9 mouse cellular contexts compared by ENCODE assay signal in the genomic region with DNA sequence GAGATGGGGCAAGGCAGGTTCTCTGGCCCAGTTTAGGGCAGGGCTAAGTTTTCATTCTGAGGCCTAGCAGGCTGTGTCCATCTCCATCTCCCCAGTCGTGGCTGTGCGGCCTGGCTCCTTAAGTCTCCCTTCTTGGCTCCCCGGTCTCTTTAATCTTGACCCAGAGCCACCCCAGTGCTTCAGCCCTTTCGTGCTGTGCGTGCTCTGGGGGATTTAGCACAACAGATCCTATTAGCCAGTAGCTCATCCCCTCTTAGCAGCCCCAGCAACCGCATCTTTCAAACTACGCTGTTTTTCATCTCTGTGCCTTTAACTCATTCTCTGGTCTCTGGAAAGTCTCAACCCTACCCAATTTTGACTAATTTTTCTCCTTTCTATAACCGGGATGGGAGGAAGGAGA. TPM values are rescaled to one million over a fixed set of nuclear protein-coding genes. Genes with fewer than 3 reads are reported as not detected.
A peak's percentile ranks its signal among the peaks of the same experiment; 100 is the strongest.
DNase-seq lines count a peak whose midpoint lies in the region; ATAC-seq and TF ChIP-seq lines count a peak whose summit lies in the region.
"Had no signal": no experiment of that assay in that cellular context is flagged by ENCODE, and none has a peak within 500 bp of the region (broad histone marks: within the 10 kb centered on the region; RNA-seq: fewer than 3 reads in every experiment).

Gene Plekhb1 (minus strand): TSS at position 184 of the 400 bp plus-strand sequence.

- intact Hi-C loops in heart, adult 2 months (cut with DNase I), result loop anchor here (10.0 kb wide), 1 partner anchor 237 kb away; no protein-coding TSS in a partner anchor
- intact Hi-C loops in heart, postnatal 10 days (cut with DNase I), result loop anchor here (5.0 kb wide), 2 partner anchors 140 to 235 kb away; no protein-coding TSS in a partner anchor
- intact Hi-C loops in left cerebral cortex, postnatal 14 days (cut with DNase I), result no loop called here

- H3K9ac ChIP-seq in heart, adult 2 months (ENCODE audit: low read depth, low read length), result no peak within 1 kb of the TSS
- no peak within 1 kb of the TSS; the same call in 1 of the 2 replicates for H3K9ac ChIP-seq in stomach, embryonic 16.5 days (ENCODE audit: low read length)

- H3K27me3 ChIP-seq in heart, adult 2 months (ENCODE audit: control insufficient read depth, insufficient read depth, low read length), result no peaks in the 10 kb centered on the region
- H3K27me3 ChIP-seq in megakaryocyte, embryonic 14.5 days (replicated peaks), result peaks cover 33% of the 10 kb centered on the region
- H3K27me3 ChIP-seq in stomach, embryonic 16.5 days (ENCODE audit: control insufficient read depth, insufficient read depth, low read length), result no peaks in the 10 kb centered on the region

- H3K4me2 ChIP-seq in stomach, embryonic 16.5 days (ENCODE audit: low read depth, low read length), result peak within 1 kb of the TSS; percentile 42

- no peak within 1 kb of the TSS for H3K4me3 ChIP-seq in heart, adult 2 months
- H3K4me3 ChIP-seq in megakaryocyte, embryonic 14.5 days (replicated peaks), result peak within 1 kb of the TSS; percentile 77
- H3K4me3 ChIP-seq in stomach, embryonic 16.5 days (replicated peaks; ENCODE audit: low read length), result no peak within 1 kb of the TSS; the same call in 1 of the 2 replicates

- no peaks in the 10 kb centered on the region for H3K36me3 ChIP-seq in heart, adult 2 months (ENCODE audit: control insufficient read depth, insufficient read depth, low read length)
- H3K36me3 ChIP-seq in megakaryocyte, embryonic 14.5 days (replicated peaks; ENCODE audit: low read length), result no peaks in the 10 kb centered on the region
- H3K36me3 ChIP-seq in stomach, embryonic 16.5 days (ENCODE audit: control insufficient read depth, insufficient read depth, low read length), result no peaks in the 10 kb centered on the region

- no peak for TF ChIP-seq POLR2A in heart, adult 2 months (IDR thresholded peaks at IDR 0.05; ENCODE audit: insufficient read depth, low read depth, low read length)

- no peak for TF ChIP-seq EP300 in heart, adult 2 months (IDR thresholded peaks at IDR 0.05; ENCODE audit: insufficient read depth, low read depth, low read length)

- H3K9me3 ChIP-seq in megakaryocyte, embryonic 14.5 days, result no peaks in the 10 kb centered on the region
- H3K9me3 ChIP-seq in stomach, embryonic 16.5 days (replicated peaks; ENCODE audit: control insufficient read depth, low read length), result no peaks in the 10 kb centered on the region

- DNase-seq in heart, adult 2 months, result no peak
- DNase-seq in heart, postnatal 10 days, result no peak
- DNase-seq in left cerebral cortex, postnatal 14 days (ENCODE audit: low spot score in 2 of 2), result no peak
- no peak for DNase-seq in adrenal gland, adult (ENCODE audit: inconsistent age in 2 of 2, low spot score in 1 of 2)
- DNase-seq in kidney, postnatal 36 days, result no peak
- DNase-seq: cerebellum, adult 11 months had no signal

- H3K79me2 ChIP-seq in heart, adult 2 months (replicated peaks; ENCODE audit: control insufficient read depth, insufficient read depth, low read length), result no peaks in the 10 kb centered on the region

- ATAC-seq in megakaryocyte, adult 5-6 weeks (ENCODE audit: poor library complexity, severe bottlenecking), result no peak
- no peak for ATAC-seq in stomach, embryonic 16.5 days (ENCODE audit: insufficient read depth, low FRiP score)

- 81% methylated on average over 8 of the region's 8 CpGs for WGBS in heart, adult 2 months
- 67% methylated on average over 8 of the region's 8 CpGs for WGBS in stomach, embryonic 16.5 days

- H3K27ac ChIP-seq in heart, adult 2 months, result peak within 1 kb of the TSS; percentile 45
- H3K27ac ChIP-seq in stomach, embryonic 16.5 days (ENCODE audit: low read length), result peak within 1 kb of the TSS; percentile 47; the same call in 1 of the 2 replicates

- no peaks in the 10 kb centered on the region; the same call in 1 of the 2 replicates for H3K4me1 ChIP-seq in heart, adult 2 months (ENCODE audit: control insufficient read depth, insufficient read depth, low read length)
- H3K4me1 ChIP-seq in megakaryocyte, embryonic 14.5 days, result peaks cover 27% of the 10 kb centered on the region
- H3K4me1 ChIP-seq in stomach, embryonic 16.5 days (ENCODE audit: control insufficient read depth, insufficient read depth, low read length), result peaks cover 5% of the 10 kb centered on the region; the same call in 1 of the 2 replicates

- TF ChIP-seq CTCF in heart, adult 2 months (IDR thresholded peaks at IDR 0.05), result no peak

RNA-seq across cellular contexts. Expression of gene Plekhb1, which starts in this region (rescaled TPM):
- total RNA-seq in heart, adult 2 months (2021), result 1 to 10 TPM; 2.2 to 2.5 TPM
- 9.0 and 12.1 TPM in 2 replicates for polyA plus RNA-seq in heart, adult 2 months (2012; rRNA removed)
- total RNA-seq in heart, postnatal 10 days (2021), result 1 to 10 TPM; 1.6 to 2.3 TPM
- not detected in 2 replicates for polyA plus RNA-seq in megakaryocyte, embryonic 14.5 days (2012; ENCODE audit: insufficient read depth, low replicate concordance)
- total RNA-seq in megakaryocyte, adult 5-6 weeks (2015), result not detected in 2 replicates
- total RNA-seq in megakaryocyte, adult 5-6 weeks (2017), result not detected in 2 replicates
- 10 to 100 TPM; 41.6 to 54.0 TPM for total RNA-seq in left cerebral cortex, postnatal 14 days (2021)
- 13.8 and 13.9 TPM in 2 replicates for polyA plus RNA-seq in stomach, embryonic 16.5 days (2015; fragmentation: Nextera tagmentation; extraction: Ambion mirVana)

Comparison
In these comparisons a context has a peak if more than half of its experiments do, and no peak if none do; other contexts are left out.
1. RNA of gene Plekhb1 (total RNA-seq): 41.6 to 54.0 TPM in left cerebral cortex, postnatal 14 days; 2.2 to 2.5 TPM in heart, adult 2 months, 1.6 to 2.3 TPM in heart, postnatal 10 days and not detected in megakaryocyte, adult 5-6 weeks; every median in the first group is over 10 times any median in the second.